Mouse (Mus musculus) ES-E14 (cell line): ENCODE data around the gene Ffar3.

ENCODE experiments used
- CHD2 ChIP-seq: IDR thresholded peaks from 2 replicates; pipeline ENCODE4 v1.6.1; 2014; ENCODE audit warnings: mild to moderate bottlenecking, low read depth, low read length, inconsistent platforms
- MAFK ChIP-seq: IDR thresholded peaks from 2 replicates; pipeline ENCODE4 v1.6.1; 2014; ENCODE audit warnings: mild to moderate bottlenecking, low read depth, low read length, inconsistent platforms; ENCODE audit not compliant: insufficient read depth
- ZC3H11A ChIP-seq: IDR thresholded peaks from 2 replicates; pipeline ENCODE4 v1.6.1; 2012; ENCODE audit warnings: low read depth, mild to moderate bottlenecking, inconsistent platforms, low read length, borderline replicate concordance

DNA sequence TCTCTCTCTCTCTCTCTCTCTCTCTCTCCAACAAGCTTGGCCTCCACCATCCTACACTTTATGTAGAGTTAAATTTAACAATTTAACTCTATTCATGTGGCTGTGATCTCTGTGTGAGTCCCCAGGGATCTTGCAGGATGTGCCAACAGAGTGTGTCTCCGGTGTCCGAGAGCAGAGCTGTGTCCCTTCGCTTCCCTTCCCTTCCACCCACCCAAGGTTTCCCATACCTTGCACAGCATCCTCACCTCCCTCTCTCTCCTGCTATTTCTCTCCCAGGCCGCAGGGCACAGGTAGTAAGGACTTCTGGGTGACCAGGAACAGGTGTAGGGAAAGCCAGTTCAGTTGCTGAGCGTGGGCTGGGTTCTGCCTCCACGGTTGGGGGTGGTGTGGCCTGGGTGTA, 23.0 kb upstream of the Ffar3 start:
- TF ChIP-seq CHD2 (no peak), MAFK (no peak), ZC3H11A (no peak)
